Mouse (Mus musculus) adrenal gland, postnatal 4 days (tissue): Measurements from ENCODE around the gene Sf3a3. TPM values are rescaled to one million over a fixed set of nuclear protein-coding genes. Genes with fewer than 3 reads are reported as not detected.
A peak's percentile ranks its signal among the peaks of the same experiment; 100 is the strongest.

Experiments used
- DNase-seq, 2 experiments: peaks; one replicate each; pipeline ENCODE4 v3.0.0; 2021 to 2022; ENCODE audit warnings: low spot score in 2 of 2, mixed read lengths in 2 of 2
- total RNA-seq, 2 experiments: library from RNA; stranded (reverse); gene quantifications; 2 replicates each; pipeline ENCODE4 v1.2.3; 2021

Gene Sf3a3
- total RNA-seq, 2 experiments from 2014 or later: 58.4 to 62.7 TPM

GRCm38 (mm10) chr4:124726121-124726520 lies 11.5 kb downstream of the Sf3a3 start:
- no peak for DNase-seq

GRCm38 (mm10) chr4:124736952-124737351 lies 22.4 kb downstream of the Sf3a3 start:
- no peak for DNase-seq

- DNase-seq: no peak
Measured at GRCm38 (mm10) chr4:124737486-124737885, 22.9 kb downstream of the Sf3a3 start.

- no peak for DNase-seq
Measured at GRCm38 (mm10) chr4:124738013-124738412, 23.4 kb downstream of the Sf3a3 start.

GRCm38 (mm10) chr4:124738783-124739182 lies 24.2 kb downstream of the Sf3a3 start:
- no peak for DNase-seq

GRCm38 (mm10) chr4:124741376-124742343 lies 27.1 kb downstream of the Sf3a3 start, which contains the start of gene Inpp5b:
Inpp5b (plus strand) TSS chr4:124741850.
- peak; percentile 43 to 62 for DNase-seq

- no peak for DNase-seq
Measured at GRCm38 (mm10) chr4:124742839-124743238, 28.3 kb downstream of the Sf3a3 start.

GRCm38 (mm10) chr4:124746577-124746976 lies 32.0 kb downstream of the Sf3a3 start:
- DNase-seq: no peak

GRCm38 (mm10) chr4:124747851-124748250 lies 33.3 kb downstream of the Sf3a3 start:
- no peak for DNase-seq

GRCm38 (mm10) chr4:124751300-124752250 lies 37.0 kb downstream of the Sf3a3 start:
- peak; percentile 93 to 98 for DNase-seq

- DNase-seq: no peak
Measured at GRCm38 (mm10) chr4:124752281-124753199, 38.0 kb downstream of the Sf3a3 start.

- DNase-seq: no peak
Measured at GRCm38 (mm10) chr4:124755526-124755925, 41.0 kb downstream of the Sf3a3 start.

- DNase-seq: no peak
Measured at GRCm38 (mm10) chr4:124759305-124759811, 44.8 kb downstream of the Sf3a3 start.

GRCm38 (mm10) chr4:124761201-124761600 lies 46.6 kb downstream of the Sf3a3 start:
- DNase-seq: no peak

GRCm38 (mm10) chr4:124762858-124763452 lies 48.4 kb downstream of the Sf3a3 start:
- DNase-seq: no peak

GRCm38 (mm10) chr4:124765802-124766565 lies 51.4 kb downstream of the Sf3a3 start:
- DNase-seq: no peak

GRCm38 (mm10) chr4:124766566-124766940 lies 52.0 kb downstream of the Sf3a3 start:
- no peak for DNase-seq

- DNase-seq: no peak
Measured at GRCm38 (mm10) chr4:124768963-124769591, 54.5 kb downstream of the Sf3a3 start.

- DNase-seq: no peak
Measured at GRCm38 (mm10) chr4:124770624-124771023, 56.0 kb downstream of the Sf3a3 start.
